Mouse (Mus musculus) frontal cortex, adult 2 months (tissue): ENCODE results near the gene Slc4a8. TPM values are rescaled to one million over a fixed set of nuclear protein-coding genes. Genes with fewer than 3 reads are reported as not detected.

Source experiments
- DNase-seq, 2 experiments: peaks; one replicate each; pipeline ENCODE4 v3.0.0; 2022; ENCODE audit warnings: low spot score in 1 of 2; ENCODE audit errors: extremely low spot score in 1 of 2
- polyA plus RNA-seq: library from polyadenylated mRNA; depleted of rRNA; stranded (reverse); fragments of >200 nt; gene quantifications from 2 replicates; pipeline ENCODE4 v1.2.3, GENCODE M21; 2012

Gene Slc4a8
- polyA plus RNA-seq, 1 experiment, result 35.4 TPM

DNA sequence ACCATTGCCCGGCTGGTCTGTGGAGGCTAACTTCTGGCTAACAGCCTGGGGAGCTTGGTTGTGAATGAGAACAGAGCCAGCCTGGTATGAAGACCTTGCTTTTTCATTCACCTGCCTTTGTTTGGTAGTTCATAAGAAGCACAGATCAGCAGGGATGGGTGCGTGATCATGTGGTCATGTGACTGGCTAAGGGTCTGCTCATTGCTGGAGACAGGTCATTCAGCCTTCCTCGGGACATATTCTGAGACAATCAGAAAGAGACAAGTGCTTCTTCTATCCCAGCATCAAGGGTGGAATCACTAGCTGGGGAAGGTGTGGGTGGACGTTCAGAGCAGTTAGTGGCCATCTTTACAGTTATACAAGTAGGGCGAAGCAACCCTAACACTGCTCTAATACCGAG, 22.1 kb upstream of the Slc4a8 start:
- no peak for DNase-seq

- DNase-seq, result no peak
These were observed 18.3 kb upstream of the Slc4a8 start for GRCm38 (mm10) chr15:100743238-100743637.

GRCm38 (mm10) chr15:100746478-100747120, 14.9 kb upstream of the Slc4a8 start:
- no peak for DNase-seq

DNA sequence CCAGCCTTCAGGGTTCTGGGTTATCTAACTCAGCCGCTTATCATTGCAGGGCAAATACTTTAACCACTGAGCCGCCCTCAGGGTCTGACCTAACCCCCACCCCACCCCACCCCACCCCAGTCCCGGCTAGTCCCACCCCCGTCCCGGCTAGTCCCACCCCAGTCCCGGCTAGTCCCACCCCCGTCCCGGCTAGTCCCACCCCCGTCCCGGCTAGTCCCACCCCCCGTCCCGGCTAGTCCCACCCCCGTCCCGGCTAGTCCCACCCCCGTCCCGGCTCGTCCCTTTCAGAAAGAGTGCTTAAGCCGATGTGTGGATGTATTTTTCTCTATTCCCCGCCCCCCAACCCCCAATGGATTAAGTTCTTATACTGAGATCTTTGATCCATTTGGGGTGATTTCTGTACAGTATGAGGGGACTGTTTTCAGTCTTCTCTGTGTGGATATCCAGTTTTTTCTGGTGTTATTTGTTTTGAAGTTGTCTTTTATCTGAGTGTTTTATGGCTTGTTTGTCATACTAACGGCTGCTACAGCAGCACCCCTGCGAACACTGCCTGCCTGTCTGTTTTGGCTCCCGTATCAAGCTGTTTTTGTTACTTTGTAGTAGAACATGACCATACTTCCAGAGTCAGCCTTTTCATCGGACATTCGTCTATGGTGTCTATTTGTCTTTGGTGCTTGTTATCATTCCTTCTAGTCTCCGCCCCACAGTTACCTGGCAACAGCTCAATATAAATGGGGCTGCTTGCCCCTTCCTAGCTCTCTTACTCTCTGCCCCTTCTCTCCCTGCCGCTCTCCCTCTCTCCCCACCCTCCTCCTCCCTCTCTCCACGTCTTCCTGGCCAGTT, 14.2 kb upstream of the Slc4a8 start:
- DNase-seq, result no peak

DNA sequence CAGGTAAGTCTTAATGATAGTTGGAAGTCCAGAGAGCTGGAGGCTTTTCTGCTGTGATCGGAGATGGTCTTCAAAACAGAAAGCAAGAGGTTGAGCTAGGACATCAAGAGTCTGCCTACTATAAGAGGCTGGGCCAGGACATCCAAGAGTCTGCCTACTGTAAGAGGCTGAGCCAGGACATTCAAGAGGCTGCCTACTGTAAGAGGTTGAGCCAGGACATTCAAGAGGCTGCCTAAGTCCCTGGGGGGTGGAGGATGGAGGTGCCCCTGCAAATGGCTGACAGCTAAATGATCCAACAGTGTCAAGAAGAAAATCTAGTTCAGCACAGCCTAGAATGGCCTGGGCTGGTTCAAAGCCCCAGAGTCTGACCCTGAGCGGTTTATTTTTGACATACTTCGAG, 13.0 kb upstream of the Slc4a8 start:
- no peak for DNase-seq

DNA sequence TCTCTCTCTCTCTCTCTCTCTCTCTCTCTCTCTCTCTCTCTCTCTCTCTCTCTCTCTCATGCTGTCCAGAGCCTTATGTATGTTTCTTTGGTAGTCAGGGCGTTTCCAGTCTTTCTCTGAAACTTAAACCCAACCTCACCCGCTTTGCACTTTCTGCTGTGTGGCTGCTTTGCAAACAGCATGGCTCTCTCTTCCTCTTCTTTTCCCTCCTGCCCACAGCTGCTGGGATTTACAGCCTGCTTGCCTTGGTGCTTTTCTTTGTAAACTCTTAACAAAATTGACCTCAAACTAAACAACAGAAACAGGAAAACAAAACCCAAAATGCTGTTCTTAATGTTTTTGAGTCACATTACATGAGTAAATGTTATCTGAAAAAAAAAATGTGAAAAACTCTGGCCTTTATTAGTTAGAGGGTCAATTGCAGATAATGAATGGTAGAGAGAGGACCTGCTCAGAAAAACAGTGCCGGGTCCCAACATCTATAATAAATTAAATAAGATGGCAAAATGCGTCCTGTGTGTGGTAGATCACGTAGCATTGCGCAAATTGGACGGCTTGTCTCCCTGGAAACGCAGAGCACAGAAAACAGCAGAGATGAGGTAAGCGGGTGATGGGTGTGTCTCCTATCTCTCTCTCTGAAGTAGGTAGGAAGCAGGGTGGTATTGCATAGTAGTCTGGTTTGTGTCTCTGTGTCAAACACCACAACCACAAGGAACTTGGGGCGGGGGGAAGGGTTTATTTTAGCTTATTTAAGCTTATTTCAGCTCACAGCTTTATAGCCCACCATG, 11.6 kb upstream of the Slc4a8 start:
- DNase-seq, result no peak

GRCm38 (mm10) chr15:100752439-100752838, 9.1 kb upstream of the Slc4a8 start:
- DNase-seq, result no peak

GRCm38 (mm10) chr15:100753045-100753444, 8.5 kb upstream of the Slc4a8 start:
- no peak for DNase-seq

DNA sequence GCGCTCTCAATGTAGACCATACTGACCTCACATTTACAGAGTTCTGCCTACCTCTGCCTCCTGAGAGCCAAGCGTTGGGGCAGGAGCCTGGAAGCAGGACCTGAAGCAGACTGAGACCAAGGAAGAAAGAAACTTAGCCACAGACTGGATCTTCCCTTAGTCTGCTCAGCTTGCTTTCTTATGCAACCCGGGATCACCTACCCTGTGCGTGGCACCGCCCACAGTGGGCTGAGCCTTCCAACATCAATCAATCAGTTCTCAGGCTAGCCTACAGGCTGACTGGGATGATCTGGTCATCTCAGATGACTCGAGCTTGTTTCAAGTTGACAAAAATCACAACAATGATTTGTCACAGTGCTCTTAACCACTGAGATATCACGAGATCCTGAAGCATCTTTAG, 7.5 kb upstream of the Slc4a8 start:
- DNase-seq, result no peak

DNA sequence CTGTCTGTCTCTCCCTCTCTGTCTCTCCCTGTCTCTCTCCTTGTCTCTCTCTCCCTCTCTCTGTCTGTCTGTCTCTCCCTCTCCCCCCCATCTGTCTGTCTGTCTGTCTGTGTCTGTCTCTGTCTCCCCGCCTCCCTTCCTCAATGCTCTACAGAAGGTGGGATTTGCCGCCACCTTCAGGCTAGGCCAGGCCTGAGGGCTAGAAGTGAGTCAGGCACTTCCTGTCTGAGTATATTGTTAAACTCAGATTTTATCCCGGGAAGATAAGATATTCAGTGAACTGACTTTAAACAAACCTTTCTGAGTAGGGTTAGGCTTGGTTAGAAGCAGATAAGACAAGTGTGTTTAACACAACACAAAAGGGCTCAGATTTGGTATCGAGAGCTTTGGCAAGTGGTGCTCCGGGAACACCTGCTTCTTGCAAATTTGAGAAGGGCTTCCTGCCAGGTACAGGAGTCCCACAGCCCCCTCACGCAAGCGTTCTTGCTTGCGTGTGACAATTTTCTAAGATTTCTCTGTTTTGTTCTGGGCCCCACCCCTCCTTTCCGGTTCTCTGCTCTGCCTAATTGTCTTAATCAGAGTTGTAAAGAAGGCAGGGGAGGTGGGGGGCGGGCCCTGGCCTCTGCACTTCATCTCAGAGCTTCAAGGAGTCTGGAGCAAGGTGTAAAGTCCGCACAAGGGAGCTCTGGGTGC, 6.6 kb upstream of the Slc4a8 start:
- peak in 1 of 2 experiments; percentile 53 for DNase-seq

- no peak for DNase-seq
These were observed 6.1 kb upstream of the Slc4a8 start for GRCm38 (mm10) chr15:100755498-100755859.

- no peak for DNase-seq
These were observed 5.5 kb upstream of the Slc4a8 start for GRCm38 (mm10) chr15:100755881-100756624.

DNA sequence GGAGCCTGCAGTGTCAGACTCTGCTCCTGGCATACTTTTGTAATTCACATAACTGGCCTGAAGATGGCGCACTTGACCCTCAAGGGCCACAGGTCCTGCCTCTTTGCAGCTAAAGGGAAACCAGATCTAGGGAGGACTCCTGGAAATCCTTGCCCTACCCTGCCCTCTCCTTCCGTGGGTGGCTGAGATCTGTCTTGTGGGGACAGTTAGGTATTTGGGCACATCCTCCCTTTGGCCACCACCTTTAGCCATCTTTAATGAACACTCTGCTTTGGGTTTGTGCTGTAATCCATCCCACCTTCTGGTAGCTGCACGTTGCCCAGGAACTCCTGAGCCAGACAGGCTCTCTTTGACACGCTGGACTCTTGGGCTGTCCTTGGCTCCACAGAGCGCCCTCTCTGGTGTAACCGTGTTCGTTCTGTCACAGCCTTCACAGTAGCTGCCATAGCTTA, 4.0 kb upstream of the Slc4a8 start:
- DNase-seq, result peak in 1 of 2 experiments; percentile 86

- DNase-seq, result no peak
These were observed 2.3 kb upstream of the Slc4a8 start for GRCm38 (mm10) chr15:100759286-100759685.

- DNase-seq, result no peak
These were observed 520 bp upstream of the Slc4a8 start for GRCm38 (mm10) chr15:100761036-100761418.

- DNase-seq, result no peak
These were observed 1.1 kb downstream of the Slc4a8 start for GRCm38 (mm10) chr15:100762649-100763048.

- DNase-seq, result no peak
These were observed 2.8 kb downstream of the Slc4a8 start for GRCm38 (mm10) chr15:100764163-100764951.

DNA sequence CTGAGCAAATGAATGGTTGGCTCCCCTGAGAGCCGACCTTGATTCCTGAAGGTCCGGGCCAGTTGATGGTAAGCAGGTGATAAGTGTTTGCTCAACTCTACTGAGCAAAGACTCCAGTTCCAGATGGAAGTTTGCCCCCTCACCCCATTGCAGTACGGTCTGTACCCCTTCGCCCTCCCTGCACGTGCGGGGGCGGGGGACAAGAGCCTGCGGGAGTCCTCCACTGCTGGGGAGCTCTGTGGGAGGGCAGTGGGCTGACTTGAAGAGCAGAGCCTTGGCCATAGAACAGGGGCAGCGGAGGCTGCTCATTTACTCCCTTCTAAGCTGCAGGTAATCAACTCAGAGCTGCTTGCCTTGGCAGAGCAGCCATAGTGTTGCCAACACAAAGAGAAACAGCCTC, 5.3 kb downstream of the Slc4a8 start:
- no peak for DNase-seq

DNA sequence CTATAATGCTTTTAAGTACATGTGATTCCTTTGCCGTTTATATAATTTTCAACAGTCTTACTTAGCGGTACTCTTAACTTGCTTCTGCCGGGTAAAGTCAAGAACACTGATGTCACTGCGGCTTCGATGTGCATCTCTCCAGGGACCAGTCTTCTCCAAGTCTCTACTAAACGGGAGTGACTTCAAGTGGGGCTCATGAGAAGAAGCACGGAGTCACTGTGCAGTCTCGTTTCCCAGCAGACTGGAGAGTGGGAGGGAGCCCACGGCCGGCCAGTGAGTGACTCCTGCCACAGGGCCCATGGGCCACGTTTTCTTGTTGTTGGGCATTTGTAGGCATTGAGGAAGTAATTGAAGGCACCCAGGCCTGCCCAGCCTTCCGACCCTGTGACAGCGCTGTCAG, 6.3 kb downstream of the Slc4a8 start:
- DNase-seq, result no peak
